37 mouse cellular contexts compared by ENCODE assay signal in the genomic region with DNA sequence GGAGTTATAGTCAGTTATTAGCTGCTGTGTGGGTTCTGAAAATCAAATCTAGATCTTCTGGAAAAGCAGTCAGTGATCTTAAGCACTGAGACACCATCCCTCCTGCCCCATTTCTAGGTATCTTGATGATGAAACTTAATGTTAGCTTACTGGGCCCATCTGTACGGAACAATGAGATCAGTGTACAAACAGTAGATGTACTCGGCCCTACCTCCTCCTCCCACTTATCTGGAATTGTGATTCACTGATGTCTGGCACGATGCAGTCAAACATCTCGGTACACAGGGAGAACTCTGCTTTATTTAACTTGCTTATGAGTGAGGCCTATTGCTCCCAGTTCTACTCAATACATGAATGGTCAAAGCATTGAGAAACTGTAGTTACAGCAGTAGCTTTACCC. TPM values are rescaled to one million over a fixed set of nuclear protein-coding genes. Genes with fewer than 3 reads are reported as not detected.
"Had no signal": no experiment of that assay in that cellular context is flagged by ENCODE, and none has a peak within 500 bp of the region (broad histone marks: within the 10 kb centered on the region; RNA-seq: fewer than 3 reads in every experiment).

No protein-coding gene starts in this region.

- H3K4me1 ChIP-seq: heart, embryonic 10.5 days; hindbrain, embryonic 10.5 days; hindbrain, embryonic 12.5 days; hindbrain, embryonic 13.5 days; hindbrain, embryonic 15.5 days; intestine, embryonic 15.5 days; kidney, embryonic 15.5 days had no signal

- DNase-seq: heart, postnatal 10 days; heart, postnatal 14 days; heart, postnatal 36 days; heart, postnatal 4 days; kidney, adult 11 months; kidney, adult 18-20 months; kidney, adult 2 months; kidney, adult 8-10 months; kidney, adult 9 months; kidney, postnatal 10 days; kidney, postnatal 14 days; kidney, postnatal 25 days; kidney, postnatal 36 days; kidney, postnatal 4 days; layer of hippocampus, adult 9-11 months; layer of hippocampus, postnatal 36 days had no signal

- H3K4me2 ChIP-seq: heart, embryonic 11.5 days; heart, embryonic 12.5 days; heart, embryonic 13.5 days; heart, embryonic 15.5 days; hindbrain, embryonic 12.5 days; hindbrain, embryonic 13.5 days; hindbrain, embryonic 14.5 days; hindbrain, embryonic 15.5 days; intestine, embryonic 15.5 days; kidney, embryonic 15.5 days had no signal

- H3K36me3 ChIP-seq: heart, embryonic 10.5 days; heart, embryonic 12.5 days; heart, embryonic 13.5 days; heart, embryonic 15.5 days; hindbrain, embryonic 10.5 days; hindbrain, embryonic 12.5 days; hindbrain, embryonic 13.5 days; hindbrain, embryonic 15.5 days; intestine, embryonic 15.5 days; kidney, embryonic 15.5 days had no signal

- H3K9me3 ChIP-seq: heart, embryonic 10.5 days; heart, embryonic 15.5 days; hindbrain, embryonic 13.5 days; hindbrain, embryonic 15.5 days; kidney, embryonic 15.5 days had no signal

- ATAC-seq: hindbrain, embryonic 16.5 days; hindbrain, postnatal 0 days; inflammation-experienced regulatory T-cells, adult 6 months; intestine, embryonic 15.5 days; intestine, embryonic 16.5 days; intestine, postnatal 0 days had no signal

- H3K4me3 ChIP-seq: heart, embryonic 10.5 days; heart, embryonic 12.5 days; heart, embryonic 13.5 days; heart, embryonic 15.5 days; hindbrain, embryonic 10.5 days; hindbrain, embryonic 12.5 days; hindbrain, embryonic 13.5 days; hindbrain, embryonic 15.5 days; intestine, embryonic 15.5 days; kidney, embryonic 15.5 days; left cerebral cortex, adult 2 months had no signal

- H3K27me3 ChIP-seq: heart, embryonic 12.5 days; heart, embryonic 13.5 days; heart, embryonic 15.5 days; hindbrain, embryonic 12.5 days; hindbrain, embryonic 13.5 days; hindbrain, embryonic 15.5 days; intestine, embryonic 15.5 days; kidney, embryonic 15.5 days had no signal

- H3K27ac ChIP-seq: heart, embryonic 10.5 days; heart, embryonic 13.5 days; heart, embryonic 15.5 days; hindbrain, embryonic 10.5 days; hindbrain, embryonic 12.5 days; hindbrain, embryonic 13.5 days; hindbrain, embryonic 14.5 days; hindbrain, embryonic 15.5 days; hindbrain, postnatal 0 days; intestine, embryonic 15.5 days; kidney, embryonic 15.5 days; kidney, postnatal 0 days; left cerebral cortex, adult 2 months had no signal

- H3K9ac ChIP-seq: heart, embryonic 12.5 days; heart, embryonic 13.5 days; heart, embryonic 15.5 days; hindbrain, embryonic 12.5 days; hindbrain, embryonic 13.5 days; hindbrain, embryonic 14.5 days; hindbrain, embryonic 15.5 days; intestine, embryonic 15.5 days; kidney, embryonic 15.5 days had no signal

RNA-seq across cellular contexts. Expression of a gene that starts 45.0 kb away (rescaled TPM):
- total RNA-seq: heart, postnatal 25 days; hematopoietic stem cell, adult 5-6 weeks had no signal
